Mouse (Mus musculus) left cerebral cortex, adult 8-10 months (tissue): ENCODE measurements around the gene Zfp609. TPM values are rescaled to one million over a fixed set of nuclear protein-coding genes. Genes with fewer than 3 reads are reported as not detected.
"Not testable (repeated sequence)": the region's sequence is repeated elsewhere in the genome, so short reads cannot be mapped to it uniquely, and the experiment has no call there.

Experiments used
- DNase-seq, 2 experiments: peaks; one replicate each; pipeline ENCODE4 v3.0.0; 2022; ENCODE audit warnings: low spot score in 2 of 2
- total RNA-seq, 4 experiments: library from RNA; stranded (reverse); gene quantifications; 2 replicates each; pipeline ENCODE4 v1.2.4; 2022

The Zfp609 gene
- total RNA-seq, 4 experiments from 2014 or later = 47.1 to 51.9 (median 49.0) TPM

DNA sequence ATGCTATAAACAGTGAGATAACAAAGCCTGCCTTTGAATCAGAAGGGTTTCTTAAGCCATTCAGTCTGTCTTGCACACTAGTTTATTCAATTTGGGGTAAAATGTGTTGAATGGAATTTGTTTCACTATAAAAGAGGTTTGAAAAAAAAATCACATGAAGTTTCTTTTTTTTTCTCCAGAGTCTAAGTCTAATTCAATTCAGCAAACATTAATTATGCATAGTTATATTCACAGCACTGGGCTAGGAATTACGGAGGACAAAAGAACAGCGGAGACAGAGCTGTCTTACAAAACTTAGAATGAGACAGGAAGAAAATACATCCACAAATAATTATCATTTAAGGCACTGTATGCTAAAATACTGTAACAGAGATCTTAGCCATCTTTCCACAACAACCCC is 9.0 kb downstream of the Zfp609 start:
- DNase-seq = no peak

- no peak for DNase-seq
These were observed 14.5 kb downstream of the Zfp609 start for GRCm38 (mm10) chr9:65812841-65813240.

GRCm38 (mm10) chr9:65811784-65812183 is 15.6 kb downstream of the Zfp609 start:
- no peak for DNase-seq

DNA sequence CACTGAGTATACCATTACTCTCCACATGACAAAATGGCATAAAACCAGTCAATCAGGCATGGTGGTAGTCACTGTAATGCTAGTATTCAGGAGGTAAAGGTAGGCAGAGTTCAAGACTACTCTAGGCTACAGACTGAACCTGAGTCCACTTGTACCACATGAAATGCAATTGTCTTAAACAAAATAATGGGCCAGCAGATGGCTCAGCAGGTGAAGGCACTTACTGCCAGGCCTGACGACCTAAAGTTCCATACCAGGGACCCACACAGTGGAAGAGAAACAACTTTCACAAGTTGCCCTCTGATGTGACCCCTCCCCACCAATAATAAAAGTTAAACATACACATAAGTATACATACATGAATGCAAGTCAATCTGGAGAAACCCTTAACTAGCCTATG is 19.5 kb downstream of the Zfp609 start:
- DNase-seq = no peak

- no peak for DNase-seq
These were observed 20.1 kb downstream of the Zfp609 start for GRCm38 (mm10) chr9:65807251-65807650.

GRCm38 (mm10) chr9:65799770-65800169 is 27.6 kb downstream of the Zfp609 start:
- DNase-seq = no peak

DNA sequence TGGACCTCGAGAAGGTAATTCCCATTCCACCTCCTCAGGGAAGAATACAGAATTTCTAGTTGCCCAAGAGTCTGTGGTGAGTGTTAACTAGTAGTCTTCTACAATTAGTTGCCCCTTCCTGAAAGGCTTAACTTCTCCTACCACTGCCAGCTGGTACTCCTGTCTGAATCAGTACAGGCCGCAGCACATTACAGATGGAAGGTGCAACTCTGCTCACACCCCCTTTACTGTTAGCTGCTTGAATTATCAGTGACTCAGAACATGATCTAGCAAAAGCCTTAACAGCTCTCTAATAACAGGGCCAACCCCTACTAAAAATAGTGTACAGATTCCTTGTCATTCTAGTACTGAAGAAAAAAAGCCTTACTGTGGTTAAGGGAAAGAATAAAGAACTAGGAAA is 31.7 kb downstream of the Zfp609 start:
- no peak for DNase-seq

GRCm38 (mm10) chr9:65794313-65794712 is 33.1 kb downstream of the Zfp609 start:
- no peak for DNase-seq

- no peak for DNase-seq
These were observed 33.9 kb downstream of the Zfp609 start for GRCm38 (mm10) chr9:65793506-65793905.

- no peak for DNase-seq
These were observed 34.3 kb downstream of the Zfp609 start for GRCm38 (mm10) chr9:65793086-65793485.

DNA sequence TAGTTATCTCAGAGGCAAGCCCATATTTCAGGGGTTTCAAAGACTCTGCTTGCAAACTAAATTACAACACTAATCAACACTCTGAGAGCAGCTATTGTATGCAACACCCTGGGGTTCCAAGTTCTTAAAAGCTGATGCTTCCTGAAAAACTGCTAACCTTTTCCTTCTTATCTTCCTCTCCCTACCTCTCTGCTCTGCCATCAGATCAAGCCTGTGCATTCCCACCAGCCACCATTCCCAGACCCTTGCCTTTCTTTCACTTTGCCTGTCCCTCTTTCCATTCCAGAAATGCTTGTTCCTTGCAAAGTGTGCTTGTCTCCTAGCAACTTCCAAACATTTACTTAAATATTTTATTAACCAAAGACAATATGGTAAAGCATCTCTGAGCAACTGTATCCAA is 35.5 kb downstream of the Zfp609 start:
- DNase-seq = no peak

DNA sequence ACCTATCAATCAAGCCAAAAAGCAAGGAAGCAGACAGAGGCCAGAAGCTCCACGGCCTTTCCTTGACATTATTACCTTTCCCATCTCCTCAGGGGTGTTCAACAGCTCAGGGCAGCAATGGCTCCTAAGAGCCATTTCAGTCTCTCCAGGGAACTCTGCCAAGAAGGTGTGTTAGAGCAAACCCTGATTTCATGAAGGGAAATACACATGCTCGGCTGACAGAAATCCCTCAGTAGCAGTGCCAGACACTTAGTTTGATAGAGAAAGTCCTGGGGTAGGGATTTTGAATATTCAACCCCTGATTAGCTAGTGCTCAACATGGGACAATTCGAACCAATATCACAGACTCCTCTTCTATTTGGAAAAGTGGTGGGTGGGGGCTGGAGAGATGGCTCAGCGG is 36.3 kb downstream of the Zfp609 start:
- DNase-seq = no peak

DNA sequence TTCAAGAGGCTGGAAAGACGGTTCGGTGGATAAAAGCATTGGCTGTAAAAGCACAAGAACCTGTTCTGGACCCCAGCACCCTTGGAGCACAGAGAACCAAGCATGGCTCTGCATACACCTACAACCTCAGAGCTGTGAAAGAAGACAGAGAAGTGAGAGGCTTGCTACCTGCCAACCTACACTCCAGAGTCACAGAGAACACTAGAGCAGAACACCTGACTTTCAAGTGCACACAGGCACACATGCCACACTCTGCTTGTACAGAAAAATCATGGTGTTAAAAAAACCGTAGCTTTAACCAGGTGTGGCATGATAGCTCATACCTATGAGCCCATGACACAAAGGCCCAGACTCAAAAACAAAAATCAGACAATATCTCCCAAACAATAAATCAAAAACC is 37.6 kb downstream of the Zfp609 start:
- DNase-seq = no peak

DNA sequence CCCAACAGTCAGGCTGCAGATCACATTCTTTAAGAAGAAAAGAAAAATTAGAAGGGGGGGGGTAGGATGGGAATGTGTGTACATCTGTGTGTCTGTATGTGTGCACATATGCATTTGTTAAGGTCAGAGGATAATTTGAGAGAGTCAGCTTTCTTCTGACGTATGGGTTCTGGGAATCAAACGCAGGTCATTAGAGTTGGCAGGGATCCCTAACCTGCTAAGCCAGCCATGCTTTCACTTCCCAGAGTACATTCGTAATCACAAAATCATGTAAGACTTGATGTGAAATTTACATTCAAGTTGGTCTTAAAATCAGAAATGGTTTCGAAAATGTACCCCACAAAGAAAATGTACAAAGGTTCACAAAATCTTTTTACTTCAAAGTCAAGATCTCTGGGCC is 38.8 kb downstream of the Zfp609 start:
- DNase-seq = no peak

- no peak for DNase-seq
These were observed 39.5 kb downstream of the Zfp609 start for GRCm38 (mm10) chr9:65787829-65788344.

- no peak for DNase-seq
These were observed 40.2 kb downstream of the Zfp609 start for GRCm38 (mm10) chr9:65786885-65787787.

GRCm38 (mm10) chr9:65785772-65786368 is 41.5 kb downstream of the Zfp609 start:
- DNase-seq = no peak

- not testable (repeated sequence) for DNase-seq
These were observed 47.7 kb downstream of the Zfp609 start for GRCm38 (mm10) chr9:65779619-65780018.

DNA sequence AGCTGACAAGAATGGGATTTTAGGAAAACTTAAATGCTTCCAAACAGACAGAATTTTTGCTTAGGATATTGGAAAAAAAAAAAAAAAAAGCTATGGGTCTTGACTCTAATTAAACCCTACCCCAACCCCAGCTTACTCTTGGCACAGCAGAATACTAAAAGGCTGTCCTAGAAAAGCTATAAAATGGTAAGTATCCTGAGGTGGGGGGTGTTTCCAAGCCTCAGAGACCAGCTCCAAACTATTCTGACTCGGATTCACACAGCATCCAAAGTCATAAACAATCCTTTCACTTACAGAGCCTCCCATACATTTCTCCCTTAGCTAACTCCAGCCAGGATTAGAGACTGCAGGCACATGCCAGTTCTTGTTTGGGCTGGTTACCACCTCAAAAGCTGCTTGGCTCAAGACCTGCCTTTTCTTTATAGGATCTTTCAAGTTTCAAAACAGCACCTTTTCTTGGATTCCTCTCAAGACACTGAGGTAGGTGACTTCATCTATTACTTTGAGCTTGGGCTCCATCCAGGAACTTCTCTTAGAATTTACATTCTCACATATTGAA is 50.4 kb downstream of the Zfp609 start:
- DNase-seq = no peak

DNA sequence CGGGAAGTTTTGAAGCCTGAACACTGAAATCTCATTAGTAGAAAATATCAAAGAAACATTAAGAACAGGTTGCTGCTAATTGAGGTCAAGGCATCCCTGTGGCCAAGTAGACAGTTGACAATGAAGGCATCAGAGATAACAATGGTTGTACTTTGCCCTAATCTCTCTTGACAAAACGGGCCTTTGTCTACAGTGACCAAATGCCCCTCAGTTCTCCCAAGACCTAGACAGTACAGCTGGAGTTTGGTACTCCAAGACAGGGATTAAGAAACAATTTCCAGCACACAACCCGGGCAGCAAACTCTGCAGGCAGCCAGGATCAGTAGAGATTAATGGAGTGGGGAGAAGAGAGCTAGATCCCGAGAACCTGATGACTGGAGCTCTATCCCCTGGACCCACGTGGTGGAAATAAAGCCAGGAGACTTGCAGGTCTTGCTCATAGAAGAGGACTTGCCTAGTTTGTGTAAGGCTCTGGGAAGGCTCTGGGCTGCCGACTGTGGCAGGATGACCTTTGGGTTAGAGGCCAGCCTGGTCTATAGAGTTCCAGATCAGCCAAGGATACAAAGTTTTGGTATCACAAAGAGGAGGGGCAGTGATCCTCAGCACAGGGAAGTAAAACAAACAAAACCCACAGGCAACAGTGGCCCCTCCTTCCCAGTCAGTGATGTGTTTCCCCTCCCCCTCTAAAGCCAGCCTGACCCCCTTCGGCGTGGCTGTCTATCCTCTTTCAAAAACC is 51.1 kb downstream of the Zfp609 start:
- no peak for DNase-seq

DNA sequence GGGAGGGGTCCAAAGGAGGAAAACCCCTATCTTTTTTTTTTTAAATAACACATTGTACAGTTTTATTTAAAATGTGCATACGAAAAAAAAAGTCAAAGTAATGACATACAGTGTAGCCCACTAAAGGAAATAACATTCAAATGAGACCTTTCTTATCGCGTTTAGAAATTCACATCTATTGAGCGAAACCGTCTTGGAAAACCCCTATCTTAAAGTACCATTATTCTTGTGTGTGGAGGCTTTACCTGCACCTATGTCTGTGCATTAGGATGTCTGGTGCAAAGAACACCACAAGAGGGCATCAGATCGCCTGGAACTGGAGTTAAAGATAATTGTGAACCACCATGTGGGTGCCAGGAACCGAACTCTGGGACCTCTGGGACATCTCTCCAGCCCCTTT is 53.6 kb downstream of the Zfp609 start:
- no peak for DNase-seq
